Mouse (Mus musculus): ENCODE results near the gene Kif16b. TPM values are rescaled to one million over a fixed set of nuclear protein-coding genes. Genes with fewer than 3 reads are reported as not detected.

The Kif16b gene
- polyA plus RNA-seq, 1 experiment from 2014 or later, result 8.0 TPM

DNA sequence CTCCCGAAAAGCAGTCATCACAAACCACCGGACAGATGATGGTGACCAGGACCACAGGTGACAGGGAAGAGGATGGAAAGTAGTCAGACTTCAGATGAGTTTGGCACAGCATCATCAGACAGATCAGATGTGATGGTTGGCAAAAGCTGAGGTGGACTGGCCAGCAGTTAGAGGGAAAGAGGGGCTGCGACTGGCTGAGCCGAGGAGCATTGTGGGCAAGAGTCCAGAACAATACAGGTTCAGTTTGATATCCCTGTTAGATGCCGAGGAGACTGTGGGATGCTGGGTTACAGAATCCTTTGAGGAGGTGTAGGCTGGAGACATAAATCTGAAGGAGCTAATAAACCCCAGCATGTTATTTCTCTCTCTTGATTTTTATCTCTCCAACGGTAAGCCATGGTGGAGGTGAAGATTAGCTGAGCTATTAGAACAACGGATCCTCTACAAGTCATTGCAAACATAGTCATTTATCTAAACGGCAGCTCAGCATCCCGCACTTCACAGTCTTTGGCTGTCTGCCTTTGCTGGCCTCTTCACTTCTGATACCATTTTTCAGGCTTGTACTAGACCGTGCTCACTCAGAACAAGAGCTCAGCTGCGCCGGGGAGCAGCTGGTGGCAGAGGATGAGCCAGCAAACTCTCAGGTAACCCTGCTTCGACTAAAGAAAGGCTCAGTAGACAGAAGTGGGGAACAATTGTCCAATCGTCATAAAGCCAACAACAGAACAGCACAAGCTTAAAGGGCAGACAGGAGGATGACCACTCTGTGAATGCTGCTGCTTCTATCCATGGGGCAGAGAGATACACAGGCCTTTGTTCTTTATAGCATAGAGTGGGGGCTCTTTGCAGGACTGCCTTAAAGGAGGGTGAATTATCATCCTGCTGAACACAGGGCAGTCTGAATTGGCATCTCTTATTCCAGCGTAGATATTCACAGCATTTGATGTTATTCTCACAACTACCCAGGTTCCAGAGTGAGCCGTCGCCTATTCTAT lies 304.9 kb downstream of the Kif16b start:
- ATAC-seq (ENCODE audit: low FRiP score, low TSS enrichment) (no peak), DNase-seq (ENCODE audit: low spot score) (peak; percentile 6)
- Histone ChIP-seq H3K27me3 (ENCODE audit: control insufficient read depth, insufficient read depth, low read length) (no peaks in the 10 kb centered on the region), H3K4me1 (replicated peaks; ENCODE audit: control insufficient read depth, insufficient read depth) (no peaks in the 10 kb centered on the region), H3K27ac (replicated peaks) (no peak overlapping the region), H3K9me3 (ENCODE audit: control insufficient read depth, low read length) (no peaks in the 10 kb centered on the region), H3K4me3 (ENCODE audit: low read depth, low read length) (no peak overlapping the region), H3K36me3 (ENCODE audit: control insufficient read depth, insufficient read depth, low read length) (no peaks in the 10 kb centered on the region), H3K4me2 (replicated peaks; ENCODE audit: low read depth) (no peak overlapping the region), H3K9ac (ENCODE audit: low read length) (no peak overlapping the region)
- WGBS, result 57% methylated on average over 17 of the region's 17 CpGs
- TF ChIP-seq CTCF (IDR thresholded peaks at IDR 0.05; ENCODE audit: low read depth) (no peak), EP300 (optimal IDR thresholded peaks at IDR 0.05) (no peak)

DNA sequence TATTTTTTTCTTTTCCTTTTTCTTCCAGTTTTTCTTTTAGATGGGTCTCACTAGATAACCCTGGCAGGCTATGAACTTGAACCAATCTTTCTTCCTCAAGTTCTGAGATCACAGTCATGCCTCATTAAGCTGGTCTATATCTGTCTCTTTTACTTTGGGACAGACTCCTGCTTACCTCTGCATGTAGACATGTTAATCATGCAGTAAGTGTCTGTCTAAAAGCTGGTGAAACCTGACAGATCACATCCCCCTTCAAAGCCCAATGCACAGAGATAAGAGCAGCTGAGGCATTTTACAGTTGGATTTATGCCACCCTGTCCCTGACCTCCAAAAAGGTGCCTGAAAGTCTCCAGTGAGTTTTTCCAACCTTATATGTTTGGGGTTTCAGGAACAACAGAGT lies 310.4 kb downstream of the Kif16b start:
- no peaks in the 10 kb centered on the region for H3K36me3 ChIP-seq (ENCODE audit: control insufficient read depth, insufficient read depth, low read length)
- H3K27me3 ChIP-seq (ENCODE audit: control insufficient read depth, insufficient read depth, low read length), result no peaks in the 10 kb centered on the region
- H3K4me1 ChIP-seq (replicated peaks; ENCODE audit: control insufficient read depth, insufficient read depth), result no peaks in the 10 kb centered on the region
- TF ChIP-seq CTCF (IDR thresholded peaks at IDR 0.05; ENCODE audit: low read depth) (no peak), EP300 (optimal IDR thresholded peaks at IDR 0.05) (no peak)
- no peak overlapping the region for H3K27ac ChIP-seq (replicated peaks)
- no peak overlapping the region for H3K9ac ChIP-seq (ENCODE audit: low read length)
- DNase-seq (ENCODE audit: low spot score) (no peak), ATAC-seq (ENCODE audit: low FRiP score, low TSS enrichment) (no peak)
- H3K9me3 ChIP-seq (ENCODE audit: control insufficient read depth, low read length), result no peaks in the 10 kb centered on the region
- no peak overlapping the region for H3K4me3 ChIP-seq (ENCODE audit: low read depth, low read length)
- no peak overlapping the region for H3K4me2 ChIP-seq (replicated peaks; ENCODE audit: low read depth)

DNA sequence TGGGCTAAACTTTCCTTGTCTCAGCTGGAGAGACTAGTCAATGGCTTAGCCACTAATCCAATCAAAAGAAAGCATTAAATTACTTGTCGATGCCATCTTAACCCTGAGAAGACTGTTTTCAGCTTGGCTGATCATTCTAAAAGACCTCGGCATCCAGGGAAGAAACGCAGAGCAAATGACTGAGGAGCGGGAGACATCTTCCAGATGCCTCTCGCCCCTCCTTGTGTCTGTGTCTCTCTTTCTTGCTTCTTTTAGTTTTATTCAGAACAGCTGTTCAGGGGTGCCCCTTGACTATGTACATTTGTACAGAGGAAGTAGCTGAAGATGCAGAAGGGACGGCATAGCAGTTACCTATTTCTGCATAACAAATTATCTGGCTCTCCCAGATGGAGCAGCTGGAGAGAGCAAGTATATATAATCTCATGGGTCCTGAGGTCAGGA lies 311.0 kb downstream of the Kif16b start:
- H3K36me3 ChIP-seq (ENCODE audit: control insufficient read depth, insufficient read depth, low read length), result no peaks in the 10 kb centered on the region
- no peak for DNase-seq (ENCODE audit: low spot score)
- H3K4me3 ChIP-seq (ENCODE audit: low read depth, low read length), result no peak overlapping the region
- no peak overlapping the region for H3K4me2 ChIP-seq (replicated peaks; ENCODE audit: low read depth)
- WGBS, result 44% methylated on average over 6 of the region's 6 CpGs
- no peak for TF ChIP-seq EP300 (optimal IDR thresholded peaks at IDR 0.05)
- no peak for TF ChIP-seq CTCF (IDR thresholded peaks at IDR 0.05; ENCODE audit: low read depth)
- no peak for ATAC-seq (ENCODE audit: low FRiP score, low TSS enrichment)
- no peak overlapping the region for H3K27ac ChIP-seq (replicated peaks)
- no peaks in the 10 kb centered on the region for H3K4me1 ChIP-seq (replicated peaks; ENCODE audit: control insufficient read depth, insufficient read depth)
- no peaks in the 10 kb centered on the region for H3K9me3 ChIP-seq (ENCODE audit: control insufficient read depth, low read length)
- H3K27me3 ChIP-seq (ENCODE audit: control insufficient read depth, insufficient read depth, low read length), result no peaks in the 10 kb centered on the region
- H3K9ac ChIP-seq (ENCODE audit: low read length), result no peak overlapping the region

DNA sequence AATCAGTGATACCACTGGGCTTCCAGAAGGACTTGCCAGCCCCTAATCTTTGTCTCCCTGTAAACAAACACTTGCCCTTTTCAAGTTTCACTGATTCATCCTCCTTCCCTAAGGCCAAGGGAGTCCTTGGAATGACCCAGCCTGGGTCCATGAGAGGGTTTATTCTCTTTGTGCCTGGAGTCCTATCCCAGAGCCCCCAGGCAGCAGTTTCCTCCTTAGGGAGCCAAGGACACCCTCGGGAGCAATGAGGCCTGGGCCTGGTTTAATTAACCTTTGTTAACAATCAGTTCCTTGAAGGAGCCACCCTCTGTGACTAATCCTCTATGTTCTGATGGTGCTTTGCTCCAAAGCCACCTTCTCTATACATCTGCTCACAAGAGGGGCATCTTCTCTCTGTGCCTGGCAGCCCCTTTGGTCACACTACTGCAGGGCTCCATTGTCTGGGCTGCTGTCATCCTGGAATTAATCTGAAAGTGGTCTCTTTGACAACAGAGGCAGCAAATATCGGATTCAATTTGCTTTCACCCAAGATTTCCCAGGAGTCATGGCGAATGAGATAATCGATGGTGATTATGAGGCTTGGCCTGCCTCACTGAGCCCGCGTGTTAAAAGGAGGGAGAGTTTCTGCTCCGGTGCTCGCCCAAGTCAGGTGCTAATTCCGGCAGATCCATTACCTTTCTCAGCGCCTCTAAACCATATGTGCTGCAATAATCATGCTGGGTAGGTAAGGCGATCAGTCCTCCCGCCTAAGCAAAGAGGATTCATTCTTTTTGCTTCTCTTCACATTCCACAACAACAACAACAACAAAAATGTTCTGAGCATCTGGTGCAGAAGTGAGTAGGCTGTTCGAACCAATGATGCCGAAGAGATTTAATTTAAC lies 311.7 kb downstream of the Kif16b start:
- Histone ChIP-seq H3K9ac (ENCODE audit: low read length) (no peak overlapping the region), H3K27ac (replicated peaks) (no peak overlapping the region), H3K4me2 (replicated peaks; ENCODE audit: low read depth) (no peak overlapping the region), H3K9me3 (ENCODE audit: control insufficient read depth, low read length) (no peaks in the 10 kb centered on the region), H3K4me3 (ENCODE audit: low read depth, low read length) (no peak overlapping the region), H3K36me3 (ENCODE audit: control insufficient read depth, insufficient read depth, low read length) (no peaks in the 10 kb centered on the region), H3K27me3 (ENCODE audit: control insufficient read depth, insufficient read depth, low read length) (no peaks in the 10 kb centered on the region), H3K4me1 (replicated peaks; ENCODE audit: control insufficient read depth, insufficient read depth) (no peaks in the 10 kb centered on the region)
- DNase-seq (ENCODE audit: low spot score) (no peak), ATAC-seq (ENCODE audit: low FRiP score, low TSS enrichment) (no peak)
- TF ChIP-seq EP300 (optimal IDR thresholded peaks at IDR 0.05) (no peak), CTCF (IDR thresholded peaks at IDR 0.05; ENCODE audit: low read depth) (no peak)
- 77% methylated on average over 14 of the region's 14 CpGs for WGBS

DNA sequence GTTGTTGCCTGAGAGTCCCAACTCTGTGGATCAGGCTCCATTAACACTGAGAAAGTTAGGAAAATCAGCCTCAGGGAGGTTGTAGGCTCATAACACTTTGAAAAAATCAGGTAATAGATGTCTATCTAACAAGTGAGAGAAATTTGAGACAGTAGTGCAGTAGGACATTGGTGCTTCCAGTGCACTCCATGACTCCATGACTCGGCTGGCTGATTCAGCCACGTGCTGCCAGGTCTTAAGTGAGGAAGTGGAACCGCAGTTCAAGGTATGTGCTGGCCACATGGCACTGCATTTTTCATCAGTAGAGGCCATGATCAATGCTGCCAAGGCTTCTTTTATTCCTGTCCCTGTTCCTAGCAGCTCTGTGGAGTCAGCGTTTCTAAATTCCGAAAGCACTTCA lies 315.5 kb downstream of the Kif16b start:
- no peaks in the 10 kb centered on the region for H3K27me3 ChIP-seq (ENCODE audit: control insufficient read depth, insufficient read depth, low read length)
- no peak overlapping the region for H3K27ac ChIP-seq (replicated peaks)
- WGBS, result 83% methylated on average over 5 of the region's 5 CpGs
- no peak overlapping the region for H3K4me3 ChIP-seq (ENCODE audit: low read depth, low read length)
- ATAC-seq (ENCODE audit: low FRiP score, low TSS enrichment) (no peak), DNase-seq (ENCODE audit: low spot score) (no peak)
- H3K9ac ChIP-seq (ENCODE audit: low read length), result no peak overlapping the region
- no peak overlapping the region for H3K4me2 ChIP-seq (replicated peaks; ENCODE audit: low read depth)
- no peaks in the 10 kb centered on the region for H3K9me3 ChIP-seq (ENCODE audit: control insufficient read depth, low read length)
- no peaks in the 10 kb centered on the region for H3K36me3 ChIP-seq (ENCODE audit: control insufficient read depth, insufficient read depth, low read length)
- no peak for TF ChIP-seq EP300 (optimal IDR thresholded peaks at IDR 0.05)
- no peak for TF ChIP-seq CTCF (IDR thresholded peaks at IDR 0.05; ENCODE audit: low read depth)
- H3K4me1 ChIP-seq (replicated peaks; ENCODE audit: control insufficient read depth, insufficient read depth), result no peaks in the 10 kb centered on the region
